Mouse (Mus musculus): ENCODE measurements around the gene Adamts17. TPM values are rescaled to one million over a fixed set of nuclear protein-coding genes. Genes with fewer than 3 reads are reported as not detected.

The Adamts17 gene
- total and polyA plus RNA-seq, 3 experiments: 0.33 to 0.42 TPM; not detected in 1

DNA sequence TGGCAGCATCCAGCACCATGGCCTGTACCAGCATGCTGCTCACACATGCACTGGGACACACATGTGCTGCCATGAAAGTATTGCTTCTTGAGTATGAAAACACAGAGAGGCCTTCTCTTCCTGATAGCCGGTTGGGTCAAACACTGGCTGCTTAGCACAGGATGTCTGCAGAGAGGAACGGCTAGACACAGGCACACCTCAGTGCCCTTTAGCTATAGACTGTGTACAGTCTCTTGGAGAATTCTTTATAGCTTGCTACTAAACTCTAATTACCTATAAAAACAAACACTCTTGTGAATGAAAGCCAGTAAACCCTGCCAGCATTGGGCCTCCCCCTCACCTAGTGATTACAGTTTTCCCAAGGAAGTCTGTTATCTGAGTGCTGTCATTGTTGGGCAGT, 131.4 kb downstream of the Adamts17 start (continued):
- TF ChIP-seq POLR2AphosphoS5 (IDR thresholded peaks at IDR 0.05; ENCODE audit: borderline replicate concordance, low read depth, low read length) (no peak), TBP (IDR thresholded peaks at IDR 0.05; ENCODE audit: low read depth, low read length) (no peak), SMC3 (IDR thresholded peaks at IDR 0.05; ENCODE audit: low read depth, low read length) (no peak), MYC (IDR thresholded peaks at IDR 0.05; ENCODE audit: low read depth, low read length) (no peak)

DNA sequence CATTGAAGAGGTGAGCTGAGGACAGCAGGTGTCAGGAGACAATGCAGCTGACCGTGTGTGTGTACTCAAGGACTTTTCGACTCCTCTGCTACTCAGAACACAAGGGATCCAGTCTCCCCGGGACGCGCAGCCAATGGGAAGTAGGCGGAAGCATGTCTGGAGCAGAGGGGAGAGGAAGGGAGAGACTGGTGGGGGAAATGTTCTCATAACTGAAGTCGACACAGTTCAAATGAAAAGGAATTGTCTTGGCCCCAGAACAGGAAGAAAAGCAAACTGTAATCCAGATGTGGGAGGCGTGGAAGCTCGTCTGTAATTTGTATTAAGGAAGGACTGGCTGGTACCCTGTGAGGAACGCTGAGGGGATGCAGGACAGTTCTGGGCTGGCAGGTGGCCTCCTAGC, 135.3 kb downstream of the Adamts17 start:
- Histone ChIP-seq H3K27ac (ENCODE audit: control insufficient read depth, low read depth, low read length) (no peak overlapping the region), H3K4me3 (ENCODE audit: control insufficient read depth in 1 of 2, insufficient read depth in 1 of 2, low read depth in 2 of 2, low read length in 2 of 2) (no peak overlapping the region), H3K9me3 (replicated peaks; ENCODE audit: insufficient read depth, low read length) (no peaks in the 10 kb centered on the region), H3K36me3 (ENCODE audit: control insufficient read depth in 1 of 2, insufficient read depth in 2 of 2, low read length in 2 of 2) (no peaks in the 10 kb centered on the region), H3K4me1 (ENCODE audit: control insufficient read depth in 1 of 2, insufficient read depth in 2 of 2, low read length in 2 of 2) (peaks cover 0 to under 1% of the 10 kb centered on the region in 2 experiments; a peak in 1 of 4 replicates), H3K27me3 (ENCODE audit: control insufficient read depth in 1 of 2, insufficient read depth in 2 of 2, low read length in 2 of 2) (no peaks in the 10 kb centered on the region), H3K79me2 (ENCODE audit: control insufficient read depth, insufficient read depth, low read length, poor library complexity) (no peaks in the 10 kb centered on the region), H3K9ac (ENCODE audit: control insufficient read depth, low read depth, low read length, poor library complexity, severe bottlenecking) (no peak overlapping the region)
- DNase-seq (ENCODE audit: low read depth, low spot score): no peak
- TF ChIP-seq EP300 (IDR thresholded peaks at IDR 0.05; ENCODE audit: low read depth in 1 of 2, low read length in 2 of 2) (no peak), MYB (IDR thresholded peaks at IDR 0.05; ENCODE audit: low read depth, low read length) (no peak), ZKSCAN1 (IDR thresholded peaks at IDR 0.05; ENCODE audit: low read depth, low read length) (no peak), GABPA (IDR thresholded peaks at IDR 0.05; ENCODE audit: low read depth, low read length) (no peak), NRF1 (IDR thresholded peaks at IDR 0.05; ENCODE audit: insufficient read depth, low read depth, low read length, poor library complexity, severe bottlenecking) (no peak), TAL1 (IDR thresholded peaks at IDR 0.05; ENCODE audit: low read length) (no peak), SIN3A (IDR thresholded peaks at IDR 0.05; ENCODE audit: low read length) (no peak)

DNA sequence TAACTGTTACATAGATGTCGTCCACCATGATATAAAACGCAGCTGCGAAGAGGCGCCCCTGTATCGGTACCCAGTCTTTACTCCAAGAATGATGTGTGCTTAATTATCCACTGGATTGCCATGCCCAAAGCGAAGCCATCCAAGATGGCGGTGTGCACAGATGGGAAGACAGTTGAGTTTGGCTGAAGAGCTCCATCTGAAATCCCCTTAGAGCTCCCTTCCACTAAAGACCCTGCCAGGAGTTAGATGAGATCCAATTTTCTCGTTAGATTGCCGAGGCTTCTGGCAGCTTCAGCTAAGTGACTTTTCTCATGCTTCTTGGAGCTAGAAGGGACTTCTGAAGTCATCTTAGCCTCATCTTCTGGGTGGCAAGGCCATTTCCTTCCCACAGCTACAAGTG, 136.8 kb downstream of the Adamts17 start:
- Histone ChIP-seq H3K36me3 (ENCODE audit: control insufficient read depth in 1 of 2, insufficient read depth in 2 of 2, low read length in 2 of 2) (no peaks in the 10 kb centered on the region), H3K9ac (ENCODE audit: control insufficient read depth, low read depth, low read length, poor library complexity, severe bottlenecking) (no peak overlapping the region), H3K4me3 (ENCODE audit: control insufficient read depth in 1 of 2, insufficient read depth in 1 of 2, low read depth in 2 of 2, low read length in 2 of 2) (no peak overlapping the region), H3K27ac (ENCODE audit: control insufficient read depth, low read depth, low read length) (no peak overlapping the region), H3K79me2 (ENCODE audit: control insufficient read depth, insufficient read depth, low read length, poor library complexity) (no peaks in the 10 kb centered on the region), H3K4me1 (ENCODE audit: control insufficient read depth in 1 of 2, insufficient read depth in 2 of 2, low read length in 2 of 2) (no peaks in the 10 kb centered on the region), H3K9me3 (replicated peaks; ENCODE audit: insufficient read depth, low read length) (no peaks in the 10 kb centered on the region), H3K27me3 (ENCODE audit: control insufficient read depth in 1 of 2, insufficient read depth in 2 of 2, low read length in 2 of 2) (no peaks in the 10 kb centered on the region)
- no peak for DNase-seq (ENCODE audit: low read depth, low spot score)
- TF ChIP-seq ZMIZ1 (IDR thresholded peaks at IDR 0.05; ENCODE audit: low read depth, low read length) (no peak), ELF1 (IDR thresholded peaks at IDR 0.05; ENCODE audit: low read depth, low read length) (no peak), EP300 (IDR thresholded peaks at IDR 0.05; ENCODE audit: low read depth in 1 of 2, low read length in 2 of 2) (no peak), CHD2 (IDR thresholded peaks at IDR 0.05; ENCODE audit: low read length) (no peak), BHLHE40 (IDR thresholded peaks at IDR 0.05; ENCODE audit: borderline replicate concordance, low read depth, low read length) (no peak)

Data from MEL (cell line).